Mouse (Mus musculus) forebrain, embryonic 15.5 days (tissue): Measurements from ENCODE around the gene Polr2h. TPM values are rescaled to one million over a fixed set of nuclear protein-coding genes. Genes with fewer than 3 reads are reported as not detected.

Experiments used
- ATAC-seq: fragments of 200-750 bp; cut with Nextera tagmentation; replicated peaks from 2 replicates; pipeline ENCODE4 v1.8.0; 2017; ENCODE audit warnings: mild to moderate bottlenecking, moderate TSS enrichment, moderate library complexity
- H3K27ac ChIP-seq: fragments of 300-500 bp; sonication (generic); replicated peaks from 2 replicates; pipeline ENCODE4 v1.5.1; 2015; ENCODE audit warnings: mild to moderate bottlenecking, inconsistent platforms
- H3K27me3 ChIP-seq: fragments of 300-500 bp; sonication (generic); 2 replicates; pipeline ENCODE4 v1.6.1; 2015; ENCODE audit warnings: inconsistent platforms
- H3K36me3 ChIP-seq: fragments of 300-500 bp; sonication (generic); 2 replicates; pipeline ENCODE4 v1.6.1; 2015; ENCODE audit warnings: mild to moderate bottlenecking, inconsistent platforms
- H3K4me1 ChIP-seq: fragments of 300-500 bp; sonication (generic); 2 replicates; pipeline ENCODE4 v1.6.1; 2015; ENCODE audit warnings: inconsistent platforms
- H3K4me2 ChIP-seq: fragments of 300-500 bp; sonication (generic); replicated peaks from 2 replicates; pipeline ENCODE4 v1.6.1; 2015; ENCODE audit warnings: mild to moderate bottlenecking, inconsistent platforms
- H3K4me3 ChIP-seq: fragments of 300-500 bp; sonication (generic); 2 replicates; pipeline ENCODE4 v1.5.1; 2015; ENCODE audit warnings: mild to moderate bottlenecking, inconsistent platforms
- H3K9ac ChIP-seq: fragments of 300-500 bp; sonication (generic); replicated peaks from 2 replicates; pipeline ENCODE4 v1.6.1; 2015; ENCODE audit warnings: mild to moderate bottlenecking, inconsistent platforms
- H3K9me3 ChIP-seq: fragments of 300-500 bp; sonication (generic); 2 replicates; pipeline ENCODE4 v1.6.1; 2016; ENCODE audit warnings: inconsistent platforms
- WGBS: fragments of 180-500 bp; shearing (Covaris S2); methylation state at CpG from one replicate; pipeline ENCODE4 v1.1.7; 2015; ENCODE audit warnings: mixed read lengths; 5-methylcytosine and 5-hydroxymethylcytosine counted together
- polyA plus RNA-seq: library from polyadenylated mRNA; unstranded; fragments of >200 nt; fragmentation: Nextera tagmentation; extraction: Ambion mirVana; gene quantifications from 2 replicates; pipeline ENCODE4 v1.2.1, GENCODE M21; 2015

Gene Polr2h
- polyA plus RNA-seq, 1 experiment from 2014 or later = 86.4 TPM

GRCm38 (mm10) chr16:20703071-20703470, 14.4 kb upstream of the Polr2h start:
- no peak overlapping the region for H3K9ac ChIP-seq
- H3K9me3 ChIP-seq = no peaks in the 10 kb centered on the region
- H3K4me2 ChIP-seq = no peak overlapping the region
- peaks cover 17% of the 10 kb centered on the region for H3K4me1 ChIP-seq
- 94% methylated on average over 10 of the region's 10 CpGs for whole genome bisulfite sequencing
- no peak overlapping the region for H3K27ac ChIP-seq
- ATAC-seq = no peak
- peaks cover 39% of the 10 kb centered on the region for H3K36me3 ChIP-seq
- H3K27me3 ChIP-seq = no peaks in the 10 kb centered on the region
- H3K4me3 ChIP-seq = no peak overlapping the region

- peaks cover 36% of the 10 kb centered on the region for H3K36me3 ChIP-seq
- H3K9ac ChIP-seq = no peak overlapping the region
- H3K4me3 ChIP-seq = no peak overlapping the region
- WGBS = 84% methylated on average over 6 of the region's 6 CpGs
- H3K4me1 ChIP-seq = peaks cover 17% of the 10 kb centered on the region
- no peaks in the 10 kb centered on the region for H3K27me3 ChIP-seq
- no peak overlapping the region for H3K27ac ChIP-seq
- H3K9me3 ChIP-seq = no peaks in the 10 kb centered on the region
- H3K4me2 ChIP-seq = no peak overlapping the region
- no peak for ATAC-seq
These were observed 13.6 kb upstream of the Polr2h start for GRCm38 (mm10) chr16:20703699-20704400.

- WGBS = 81% methylated on average over 3 of the region's 3 CpGs
These were observed 11.7 kb upstream of the Polr2h start for GRCm38 (mm10) chr16:20705786-20706185.

GRCm38 (mm10) chr16:20706407-20707055, 10.9 kb upstream of the Polr2h start:
- Histone ChIP-seq H3K27ac (no peak overlapping the region), H3K4me1 (peaks cover 15% of the 10 kb centered on the region), H3K4me3 (no peak overlapping the region), H3K36me3 (peaks cover 31% of the 10 kb centered on the region), H3K27me3 (no peaks in the 10 kb centered on the region), H3K9me3 (no peaks in the 10 kb centered on the region), H3K4me2 (no peak overlapping the region), H3K9ac (no peak overlapping the region)
- WGBS = 87% methylated on average over 2 of the region's 2 CpGs
- no peak for ATAC-seq

More at GRCm38 (mm10) chr16:20705786-20706185, 11.7 kb upstream of the Polr2h start:
- Histone ChIP-seq H3K36me3 (peaks cover 26% of the 10 kb centered on the region), H3K9ac (no peak overlapping the region), H3K27me3 (no peaks in the 10 kb centered on the region), H3K4me2 (no peak overlapping the region), H3K4me3 (no peak overlapping the region), H3K27ac (no peak overlapping the region), H3K9me3 (no peaks in the 10 kb centered on the region), H3K4me1 (peaks cover 17% of the 10 kb centered on the region)
- no peak for ATAC-seq

GRCm38 (mm10) chr16:20708220-20708938, 9.1 kb upstream of the Polr2h start:
- Histone ChIP-seq H3K9me3 (no peaks in the 10 kb centered on the region), H3K9ac (no peak overlapping the region), H3K4me3 (no peak overlapping the region), H3K4me2 (no peak overlapping the region), H3K27ac (no peak overlapping the region), H3K36me3 (peaks cover 26% of the 10 kb centered on the region), H3K27me3 (no peaks in the 10 kb centered on the region), H3K4me1 (0 out of 2 replicates have a peak, but pooled peaks cover 3% of the 10 kb centered on the region)
- ATAC-seq = no peak
- 93% methylated on average over 21 of the region's 21 CpGs for WGBS

GRCm38 (mm10) chr16:20708939-20709734, 8.3 kb upstream of the Polr2h start:
- ATAC-seq = peak; percentile 80

GRCm38 (mm10) chr16:20710370-20710769, 7.1 kb upstream of the Polr2h start:
- 93% methylated on average over 11 of the region's 11 CpGs for WGBS

More at GRCm38 (mm10) chr16:20708939-20709734, 8.3 kb upstream of the Polr2h start:
- H3K4me2 ChIP-seq = no peak overlapping the region
- H3K9ac ChIP-seq = no peak overlapping the region
- H3K9me3 ChIP-seq = no peaks in the 10 kb centered on the region
- no peak overlapping the region for H3K27ac ChIP-seq
- H3K4me3 ChIP-seq = no peak overlapping the region
- peaks cover 21% of the 10 kb centered on the region for H3K36me3 ChIP-seq
- H3K27me3 ChIP-seq = no peaks in the 10 kb centered on the region
- H3K4me1 ChIP-seq = peaks cover 3% of the 10 kb centered on the region; the same call in 1 of the 2 replicates
- WGBS = 73% methylated on average over 19 of the region's 19 CpGs

GRCm38 (mm10) chr16:20710810-20711209, 6.7 kb upstream of the Polr2h start:
- H3K27ac ChIP-seq = no peak overlapping the region
- H3K9ac ChIP-seq = no peak overlapping the region
- ATAC-seq = no peak
- H3K4me1 ChIP-seq = peaks cover 19% of the 10 kb centered on the region
- H3K4me3 ChIP-seq = no peak overlapping the region
- WGBS = 82% methylated on average over 4 of the region's 4 CpGs
- no peaks in the 10 kb centered on the region for H3K27me3 ChIP-seq
- H3K36me3 ChIP-seq = peaks cover 21% of the 10 kb centered on the region
- no peaks in the 10 kb centered on the region for H3K9me3 ChIP-seq
- no peak overlapping the region for H3K4me2 ChIP-seq

More at GRCm38 (mm10) chr16:20710370-20710769, 7.1 kb upstream of the Polr2h start:
- no peak overlapping the region for H3K27ac ChIP-seq
- ATAC-seq = no peak
- H3K9me3 ChIP-seq = no peaks in the 10 kb centered on the region
- no peak overlapping the region for H3K4me3 ChIP-seq
- H3K4me1 ChIP-seq = peaks cover 15% of the 10 kb centered on the region
- H3K27me3 ChIP-seq = no peaks in the 10 kb centered on the region
- H3K36me3 ChIP-seq = peaks cover 21% of the 10 kb centered on the region
- no peak overlapping the region for H3K9ac ChIP-seq
- H3K4me2 ChIP-seq = no peak overlapping the region

GRCm38 (mm10) chr16:20712190-20712589, 5.3 kb upstream of the Polr2h start:
- 74% methylated on average over 9 of the region's 9 CpGs for WGBS
- H3K9me3 ChIP-seq = no peaks in the 10 kb centered on the region
- no peaks in the 10 kb centered on the region for H3K27me3 ChIP-seq
- H3K4me1 ChIP-seq = peaks cover 27% of the 10 kb centered on the region
- no peak for ATAC-seq
- no peak overlapping the region for H3K9ac ChIP-seq
- no peak overlapping the region for H3K27ac ChIP-seq
- no peak overlapping the region for H3K4me3 ChIP-seq
- H3K4me2 ChIP-seq = no peak overlapping the region
- H3K36me3 ChIP-seq = peaks cover 19% of the 10 kb centered on the region

GRCm38 (mm10) chr16:20712889-20713288, 4.6 kb upstream of the Polr2h start:
- Histone ChIP-seq H3K27ac (no peak overlapping the region), H3K27me3 (no peaks in the 10 kb centered on the region), H3K9me3 (no peaks in the 10 kb centered on the region), H3K4me1 (peaks cover 30% of the 10 kb centered on the region), H3K9ac (no peak overlapping the region), H3K36me3 (peaks cover 14% of the 10 kb centered on the region; the same call in 1 of the 2 replicates), H3K4me3 (no peak overlapping the region), H3K4me2 (no peak overlapping the region)
- WGBS = 93% methylated on average over 7 of the region's 7 CpGs
- ATAC-seq = no peak

GRCm38 (mm10) chr16:20714307-20715080, 3.0 kb upstream of the Polr2h start:
- Histone ChIP-seq H3K36me3 (peaks cover 14% of the 10 kb centered on the region; the same call in 1 of the 2 replicates), H3K4me1 (peaks cover 40% of the 10 kb centered on the region), H3K27ac (no peak overlapping the region), H3K4me3 (peak overlapping the region; percentile 72), H3K9me3 (no peaks in the 10 kb centered on the region), H3K4me2 (peak overlapping the region; percentile 90), H3K9ac (0 out of 2 replicates have a peak overlapping the region, but pooled peaks have one; percentile 85), H3K27me3 (no peaks in the 10 kb centered on the region)
- WGBS = 26% methylated on average over 11 of the region's 11 CpGs
- ATAC-seq = no peak
